Mouse (Mus musculus) midbrain, embryonic 16.5 days (tissue): ENCODE data around the gene Zmiz1. TPM values are rescaled to one million over a fixed set of nuclear protein-coding genes. Genes with fewer than 3 reads are reported as not detected.

Experiments
- ATAC-seq: fragments of 200-750 bp; cut with Nextera tagmentation; 2 replicates; pipeline ENCODE4 v1.8.0; 2017; ENCODE audit warnings: moderate TSS enrichment
- H3K27ac ChIP-seq: fragments of 300-500 bp; sonication (generic); 2 replicates; pipeline ENCODE4 v1.5.1; 2014; ENCODE audit warnings: mild to moderate bottlenecking, low read length, mixed read lengths
- H3K27me3 ChIP-seq: fragments of 300-500 bp; sonication (generic); 2 replicates; pipeline ENCODE4 v1.6.1; 2014; ENCODE audit warnings: low read depth, low read length, mixed read lengths; ENCODE audit not compliant: control insufficient read depth, insufficient read depth
- H3K36me3 ChIP-seq: fragments of 300-500 bp; sonication (generic); 2 replicates; pipeline ENCODE4 v1.6.1; 2014; ENCODE audit warnings: mild to moderate bottlenecking, low read length, moderate library complexity, mixed read lengths; ENCODE audit not compliant: control insufficient read depth, insufficient read depth
- H3K4me1 ChIP-seq: fragments of 300-500 bp; sonication (generic); 2 replicates; pipeline ENCODE4 v1.6.1; 2014; ENCODE audit warnings: mild to moderate bottlenecking, low read length, mixed read lengths; ENCODE audit not compliant: control insufficient read depth, insufficient read depth
- H3K4me2 ChIP-seq: fragments of 300-500 bp; sonication (generic); 2 replicates; pipeline ENCODE4 v1.6.1; 2014; ENCODE audit warnings: mild to moderate bottlenecking, low read length, mixed read lengths
- H3K4me3 ChIP-seq: fragments of 300-500 bp; sonication (generic); 2 replicates; pipeline ENCODE4 v1.5.1; 2014; ENCODE audit warnings: low read depth, mild to moderate bottlenecking, low read length, moderate library complexity, mixed read lengths
- H3K9ac ChIP-seq: fragments of 300-500 bp; sonication (generic); 2 replicates; pipeline ENCODE4 v1.6.1; 2014; ENCODE audit warnings: low read depth, low read length, mixed read lengths
- H3K9me3 ChIP-seq: fragments of 300-500 bp; sonication (generic); replicated peaks from 2 replicates; pipeline ENCODE4 v1.6.1; 2014; ENCODE audit warnings: mild to moderate bottlenecking, low read length, mixed read lengths; ENCODE audit not compliant: control insufficient read depth, poor library complexity, severe bottlenecking
- WGBS: fragments of 180-500 bp; shearing (Covaris S2); extraction: QIAGEN DNeasy Blood & Tissue Kit; methylation state at CpG from one replicate; pipeline ENCODE4 v1.1.7; 2014; 5-methylcytosine and 5-hydroxymethylcytosine counted together
- polyA plus RNA-seq: library from polyadenylated mRNA; unstranded; fragments of >200 nt; fragmentation: Nextera tagmentation; extraction: Ambion mirVana; gene quantifications from 2 replicates; pipeline ENCODE4 v1.2.1, GENCODE M21; 2015

Gene Zmiz1
- polyA plus RNA-seq, 1 experiment from 2014 or later, result 54.2 TPM

DNA sequence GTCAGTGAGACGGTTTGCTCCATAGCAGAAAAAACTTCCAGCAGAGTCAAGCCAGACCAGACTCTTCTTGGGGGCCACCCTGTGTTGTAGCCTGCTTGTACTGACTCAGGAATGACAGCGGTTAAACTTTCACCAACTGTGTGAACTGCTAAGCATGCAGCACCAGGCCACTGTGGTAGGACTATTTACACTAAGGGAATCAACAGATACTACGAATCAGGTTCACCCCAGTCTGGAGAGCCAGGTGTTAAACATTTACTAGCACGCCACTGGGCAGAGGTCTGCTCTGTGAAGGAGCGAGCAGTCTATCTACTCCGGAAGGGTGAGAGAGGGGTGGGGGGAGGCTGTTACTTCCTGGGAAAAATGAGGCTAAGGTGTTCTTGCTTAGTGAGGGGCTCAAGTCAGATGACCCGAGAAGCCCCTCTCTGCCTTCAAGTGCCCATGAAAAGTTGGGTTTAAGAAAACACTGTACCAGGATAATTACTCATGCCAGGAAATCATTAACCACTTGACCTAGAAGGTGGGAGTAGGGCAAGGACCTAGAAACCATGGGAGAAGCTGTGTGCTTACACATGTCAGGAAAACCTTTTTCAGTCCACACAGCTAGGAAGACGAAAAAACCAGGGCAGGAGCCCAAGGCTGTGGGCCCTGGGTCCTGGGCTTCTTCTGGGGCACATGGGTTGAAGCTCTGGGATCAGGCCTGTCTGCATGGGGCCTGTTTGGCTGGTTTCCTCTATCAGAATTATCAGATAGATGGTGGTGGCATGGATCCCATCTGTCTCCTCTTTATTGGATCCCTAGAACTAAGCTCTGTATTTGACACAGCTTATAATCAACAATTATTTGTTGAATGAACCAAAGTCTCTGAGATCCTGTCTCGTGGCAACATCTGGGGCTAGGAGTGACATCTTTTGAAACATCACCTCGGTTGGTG lies 7.0 kb upstream of the Zmiz1 start:
- ATAC-seq, result no peak

DNA sequence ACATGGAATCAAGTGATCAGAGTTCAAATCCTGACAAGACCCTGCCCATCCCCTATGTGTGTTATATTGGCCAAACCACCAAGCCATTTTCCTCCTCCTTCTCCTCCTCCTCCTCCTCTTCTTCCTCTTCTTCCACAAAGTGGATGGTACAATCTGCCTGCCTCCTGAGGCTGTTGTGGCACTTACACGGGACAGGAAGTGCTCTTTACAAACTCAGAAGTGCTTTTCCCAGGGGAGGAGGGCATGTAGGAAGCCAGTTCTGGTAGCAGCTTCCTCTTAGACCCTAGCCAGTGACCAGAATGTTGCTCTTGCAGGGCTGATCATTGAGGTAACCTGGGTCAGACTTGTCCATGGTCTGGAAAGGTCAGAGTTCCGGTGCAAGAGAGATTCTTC lies 6.4 kb upstream of the Zmiz1 start:
- no peaks in the 10 kb centered on the region for H3K36me3 ChIP-seq
- no peaks in the 10 kb centered on the region for H3K27me3 ChIP-seq
- 70% methylated on average over 2 of the region's 2 CpGs for WGBS
- H3K9ac ChIP-seq, result no peak overlapping the region
- peaks cover 14% of the 10 kb centered on the region for H3K4me1 ChIP-seq
- H3K4me2 ChIP-seq, result no peak overlapping the region
- no peaks in the 10 kb centered on the region for H3K9me3 ChIP-seq
- H3K4me3 ChIP-seq, result no peak overlapping the region
- H3K27ac ChIP-seq, result no peak overlapping the region
- no peak for ATAC-seq

More for the DNA sequence above, 7.0 kb upstream of the Zmiz1 start:
- H3K27me3 ChIP-seq, result no peaks in the 10 kb centered on the region
- no peaks in the 10 kb centered on the region for H3K9me3 ChIP-seq
- H3K4me2 ChIP-seq, result no peak overlapping the region
- no peaks in the 10 kb centered on the region for H3K36me3 ChIP-seq
- H3K9ac ChIP-seq, result no peak overlapping the region
- WGBS, result 83% methylated on average over 10 of the region's 10 CpGs
- no peak overlapping the region for H3K4me3 ChIP-seq
- no peak overlapping the region for H3K27ac ChIP-seq
- H3K4me1 ChIP-seq, result peaks cover 14% of the 10 kb centered on the region

DNA sequence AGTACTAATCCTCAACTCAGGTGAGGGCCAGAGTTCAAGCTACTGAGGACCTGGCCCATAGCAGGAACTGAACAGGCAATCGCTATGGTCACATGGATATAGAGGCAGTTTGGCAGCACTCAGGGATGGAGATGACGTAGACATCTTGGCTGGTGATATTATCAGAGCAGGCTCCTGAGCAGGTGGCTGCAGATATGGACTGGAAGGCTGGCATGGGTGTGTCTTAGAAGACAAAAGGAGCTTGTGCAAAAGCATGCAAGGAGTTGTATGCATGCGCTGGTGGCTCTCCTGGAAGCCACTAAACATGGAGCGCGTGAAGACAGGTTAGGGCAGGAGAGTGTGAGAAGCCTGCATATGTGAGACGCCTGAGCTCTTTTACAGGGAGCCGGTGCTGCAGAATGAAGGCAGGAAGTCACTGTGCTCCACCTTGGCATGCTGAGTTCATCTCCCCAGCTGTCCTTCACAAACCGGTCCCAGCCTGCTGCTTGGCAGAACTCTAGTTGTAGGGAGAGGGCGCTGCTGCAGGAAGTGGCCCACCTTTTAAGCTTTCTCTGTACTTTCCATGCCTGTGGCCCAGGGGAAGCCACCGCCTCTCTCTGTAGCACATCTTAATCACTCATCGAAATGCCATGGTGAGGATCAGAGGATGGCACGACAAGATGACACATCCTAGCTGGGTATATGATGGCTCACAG lies 4.8 kb upstream of the Zmiz1 start:
- H3K9ac ChIP-seq, result no peak overlapping the region
- no peak overlapping the region for H3K4me2 ChIP-seq
- no peaks in the 10 kb centered on the region for H3K27me3 ChIP-seq
- H3K4me3 ChIP-seq, result no peak overlapping the region
- H3K36me3 ChIP-seq, result no peaks in the 10 kb centered on the region
- WGBS, result 82% methylated on average over 12 of the region's 12 CpGs
- peaks cover 21% of the 10 kb centered on the region for H3K4me1 ChIP-seq
- H3K27ac ChIP-seq, result no peak overlapping the region
- ATAC-seq, result no peak
- H3K9me3 ChIP-seq, result no peaks in the 10 kb centered on the region

DNA sequence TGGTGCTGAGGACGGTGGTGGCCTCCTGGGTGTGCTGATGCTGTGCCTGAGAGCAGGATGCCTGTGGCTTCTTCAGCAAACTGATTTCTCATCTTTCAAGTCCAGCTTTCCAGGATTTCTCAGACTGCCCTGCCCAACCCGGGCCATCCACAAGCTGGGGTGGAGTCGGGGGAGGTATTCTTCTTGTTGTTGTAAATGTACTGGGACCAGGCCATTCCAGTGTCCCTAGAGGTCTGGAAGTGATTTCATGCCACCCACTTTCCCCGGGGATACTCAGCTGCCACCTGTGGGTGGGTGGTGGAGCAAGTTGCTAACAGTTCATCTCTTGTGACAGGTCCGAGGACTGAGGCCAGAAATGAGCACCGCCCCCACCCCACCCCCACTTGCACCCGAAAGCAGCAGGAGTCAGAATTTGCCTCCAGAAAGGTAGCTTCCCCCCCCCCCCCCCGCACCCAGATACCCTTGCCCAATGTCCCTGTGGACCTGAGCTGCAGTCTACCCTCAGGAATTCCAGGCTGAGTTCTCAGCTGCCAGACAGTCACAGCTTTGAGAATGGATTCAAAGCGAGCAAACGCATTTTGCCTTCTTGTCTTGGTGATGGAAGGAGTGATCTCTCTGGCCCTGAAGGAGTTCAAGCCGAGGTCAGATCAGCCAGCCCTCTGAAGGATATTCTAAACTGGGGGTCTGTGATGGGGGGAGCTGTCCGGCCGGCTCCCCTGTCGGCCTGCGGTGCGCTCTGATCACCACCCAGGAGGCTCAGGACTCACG lies 2.1 kb upstream of the Zmiz1 start:
- no peaks in the 10 kb centered on the region for H3K9me3 ChIP-seq
- H3K4me1 ChIP-seq, result peaks cover 26% of the 10 kb centered on the region
- H3K4me3 ChIP-seq, result peak overlapping the region; percentile 94
- H3K36me3 ChIP-seq, result no peaks in the 10 kb centered on the region
- ATAC-seq, result no peak; the same call in 1 of the 2 replicates
- H3K27me3 ChIP-seq, result no peaks in the 10 kb centered on the region
- H3K27ac ChIP-seq, result peak overlapping the region; percentile 97
- peak overlapping the region; percentile 67 for H3K4me2 ChIP-seq
- H3K9ac ChIP-seq, result peak overlapping the region; percentile 98
- WGBS, result under 1% methylated on average over 17 of the region's 17 CpGs

DNA sequence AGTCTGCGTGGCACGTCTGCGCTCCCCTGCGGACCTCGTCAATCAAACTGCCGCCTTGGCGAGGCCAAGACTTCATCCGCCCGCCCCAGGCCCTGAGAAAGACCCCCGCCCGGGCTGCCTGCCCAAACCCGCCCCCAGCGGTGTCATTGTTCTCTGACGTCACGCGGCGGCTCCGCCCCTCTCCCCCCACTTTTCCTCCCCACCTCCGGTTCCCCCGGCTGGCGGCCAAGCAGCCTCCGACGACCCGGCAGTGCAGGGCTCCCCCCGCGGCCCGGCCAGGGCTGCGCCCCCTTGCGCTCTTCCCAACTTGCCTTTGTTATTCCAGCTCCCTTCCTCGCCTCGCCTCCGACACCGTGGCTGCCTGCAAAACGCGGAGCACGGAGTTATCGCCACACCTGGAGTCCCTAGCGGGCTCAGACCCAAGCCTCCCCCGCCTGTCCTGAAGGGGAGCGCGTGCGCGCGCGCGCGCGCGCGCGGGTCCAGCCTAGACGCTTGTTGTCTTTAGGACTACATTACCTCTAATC lies 1.5 kb upstream of the Zmiz1 start:
- under 1% methylated on average over 46 of the region's 52 CpGs for WGBS
- peak overlapping the region; percentile 67 for H3K4me2 ChIP-seq
- peak; percentile 86 for ATAC-seq
- H3K4me3 ChIP-seq, result peak overlapping the region; percentile 94
- peak overlapping the region; percentile 98 for H3K9ac ChIP-seq
- H3K36me3 ChIP-seq, result no peaks in the 10 kb centered on the region
- peaks cover 31% of the 10 kb centered on the region for H3K4me1 ChIP-seq
- H3K27me3 ChIP-seq, result no peaks in the 10 kb centered on the region
- H3K27ac ChIP-seq, result peak overlapping the region; percentile 97
- no peaks in the 10 kb centered on the region for H3K9me3 ChIP-seq

DNA sequence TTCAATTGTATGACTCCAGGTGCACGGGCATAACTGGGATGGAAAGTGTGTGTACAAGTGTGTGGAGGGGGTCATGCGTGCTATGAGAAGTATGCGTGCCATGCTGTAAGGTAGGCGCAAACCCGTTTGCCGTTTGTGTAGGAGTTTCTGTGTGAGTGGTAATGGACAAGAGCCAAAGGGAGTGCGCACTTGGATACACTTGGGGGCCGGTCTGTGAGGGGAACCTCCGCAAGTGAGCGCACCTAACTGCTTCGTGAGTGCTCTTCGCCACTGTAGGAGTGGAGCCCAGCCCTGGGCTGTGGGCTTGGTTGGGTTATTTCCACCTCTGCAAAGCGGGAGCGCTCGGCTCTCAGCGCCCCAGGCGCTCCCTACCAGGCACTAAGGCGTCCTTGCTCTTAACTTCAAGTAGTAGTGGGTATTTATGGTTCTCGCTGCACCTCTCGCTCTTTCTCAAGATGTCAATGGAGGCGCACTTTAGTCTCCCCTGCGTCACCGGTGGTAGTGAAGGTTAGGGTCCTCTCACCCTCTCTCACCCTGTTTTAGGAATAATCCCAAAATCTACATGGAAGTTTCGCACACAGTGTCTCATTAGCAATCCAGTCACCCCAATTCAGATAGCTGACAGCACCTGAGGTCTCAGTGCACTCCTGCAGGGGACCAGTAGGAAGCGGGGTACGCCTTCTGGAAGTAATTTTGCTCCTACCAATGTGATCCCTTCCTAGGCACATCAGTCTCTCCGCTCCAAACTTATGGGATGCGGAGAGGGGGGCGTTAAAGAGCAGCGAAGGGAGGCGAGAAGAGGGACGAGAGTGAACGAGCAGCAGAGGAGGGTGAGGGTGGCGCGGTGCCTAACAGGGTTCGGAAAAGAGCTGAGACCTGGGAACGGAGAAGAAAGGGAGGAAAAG lies 622 bp upstream of the Zmiz1 start:
- Histone ChIP-seq H3K4me1 (peaks cover 38% of the 10 kb centered on the region), H3K4me3 (peak overlapping the region; percentile 94), H3K9me3 (no peaks in the 10 kb centered on the region), H3K36me3 (no peaks in the 10 kb centered on the region), H3K4me2 (peak overlapping the region; percentile 67), H3K27ac (peak overlapping the region; percentile 97), H3K9ac (peak overlapping the region; percentile 98), H3K27me3 (no peaks in the 10 kb centered on the region)
- no peak for ATAC-seq
- under 1% methylated on average over 37 of the region's 37 CpGs for WGBS

DNA sequence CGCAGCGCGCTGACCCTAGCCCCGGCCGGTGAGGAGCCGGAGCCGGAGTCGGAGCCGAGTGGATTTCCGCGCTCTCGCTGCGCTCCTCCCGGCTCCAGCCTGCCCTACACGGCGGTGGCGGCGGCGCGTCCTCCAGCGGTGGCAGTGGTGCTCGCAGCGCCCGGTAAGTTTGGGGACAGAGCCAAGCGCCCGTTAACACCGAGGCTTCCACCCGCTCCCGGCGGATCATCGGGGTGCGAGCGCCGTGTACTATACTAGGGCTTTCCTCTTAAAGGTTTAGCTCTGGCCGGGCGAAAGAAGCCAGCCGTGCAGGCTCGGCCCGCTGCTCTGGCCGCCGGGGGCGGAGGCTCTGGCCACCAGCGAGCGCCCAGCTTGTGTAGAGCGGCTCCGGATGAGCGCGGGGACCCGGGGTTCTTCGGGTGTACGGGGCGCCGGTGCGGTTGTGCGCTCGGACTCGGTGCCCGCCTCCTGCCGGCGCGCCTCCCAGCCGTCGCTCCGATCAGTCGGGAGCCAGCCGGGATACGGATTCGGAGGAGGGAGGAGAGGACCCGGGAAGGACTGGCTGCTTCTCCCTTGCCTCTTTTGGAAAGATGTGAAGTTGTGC lies 511 bp downstream of the Zmiz1 start:
- peak overlapping the region; percentile 67 for H3K4me2 ChIP-seq
- no peaks in the 10 kb centered on the region for H3K36me3 ChIP-seq
- peak overlapping the region; percentile 94 for H3K4me3 ChIP-seq
- H3K27me3 ChIP-seq, result no peaks in the 10 kb centered on the region
- under 1% methylated on average over 69 of the region's 69 CpGs for WGBS
- H3K27ac ChIP-seq, result peak overlapping the region; percentile 97
- peak; percentile 29; the same call in 1 of the 2 replicates for ATAC-seq
- peak overlapping the region; percentile 98 for H3K9ac ChIP-seq
- H3K4me1 ChIP-seq, result peaks cover 50% of the 10 kb centered on the region
- no peaks in the 10 kb centered on the region for H3K9me3 ChIP-seq
